Mouse (Mus musculus): Measurements from ENCODE around the gene Col12a1. TPM values are rescaled to one million over a fixed set of nuclear protein-coding genes. Genes with fewer than 3 reads are reported as not detected.

The Col12a1 gene
- polyA plus RNA-seq, 1 experiment from 2014 or later: 1.2 TPM

DNA sequence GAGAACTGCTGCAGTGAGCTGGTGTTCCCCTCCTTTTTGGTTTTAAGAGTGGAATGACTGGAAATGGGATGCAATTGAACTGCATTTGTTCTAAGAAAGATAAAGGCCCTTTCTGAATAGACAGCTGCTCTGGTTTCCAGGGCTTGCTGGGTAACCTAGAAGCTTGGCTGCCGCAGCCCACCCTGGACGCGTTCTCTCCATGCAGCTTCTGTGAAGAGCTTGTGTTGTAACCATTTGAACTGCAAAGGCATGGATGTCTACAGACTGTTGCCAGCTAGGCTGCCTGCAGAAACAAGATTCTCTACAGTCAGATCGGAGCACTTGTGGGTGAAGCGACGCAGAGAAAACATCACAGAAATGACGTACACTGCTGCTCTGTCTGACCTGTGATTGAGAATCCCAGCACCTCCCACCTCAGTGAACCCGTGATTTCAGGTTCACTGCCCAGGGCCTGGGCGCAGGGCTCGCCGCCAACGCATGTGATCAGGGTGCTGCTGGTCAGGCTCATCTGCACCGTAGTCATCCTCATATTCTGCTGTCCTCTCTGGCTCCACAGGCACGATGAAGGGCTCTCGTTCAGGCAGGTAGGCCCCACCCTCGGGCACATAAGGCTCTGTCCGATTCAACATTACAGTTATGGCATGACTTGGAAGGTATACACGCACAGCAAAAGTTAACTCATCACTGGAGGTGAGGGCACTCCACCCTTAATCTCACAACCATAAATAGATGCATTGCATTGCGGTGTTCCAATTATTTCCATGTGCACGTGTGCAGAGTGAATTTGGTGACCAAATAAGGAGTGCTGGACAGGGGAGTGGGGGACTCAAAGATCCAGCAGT is 119.0 kb downstream of the Col12a1 start:
- Histone ChIP-seq H3K4me3 (replicated peaks) (no peak overlapping the region), H3K27me3 (no peaks in the 10 kb centered on the region), H3K27ac (no peak overlapping the region), H3K36me3 (no peaks in the 10 kb centered on the region), H3K9ac (no peak overlapping the region), H3K9me3 (replicated peaks) (no peaks in the 10 kb centered on the region), H3K4me1 (replicated peaks) (no peaks in the 10 kb centered on the region), H3K4me2 (no peak overlapping the region)
- WGBS (ENCODE audit: insufficient replicate concordance): 77% methylated on average over 20 of the region's 20 CpGs
- no peak for DNase-seq
- no peak for ATAC-seq (ENCODE audit: low read depth)

DNA sequence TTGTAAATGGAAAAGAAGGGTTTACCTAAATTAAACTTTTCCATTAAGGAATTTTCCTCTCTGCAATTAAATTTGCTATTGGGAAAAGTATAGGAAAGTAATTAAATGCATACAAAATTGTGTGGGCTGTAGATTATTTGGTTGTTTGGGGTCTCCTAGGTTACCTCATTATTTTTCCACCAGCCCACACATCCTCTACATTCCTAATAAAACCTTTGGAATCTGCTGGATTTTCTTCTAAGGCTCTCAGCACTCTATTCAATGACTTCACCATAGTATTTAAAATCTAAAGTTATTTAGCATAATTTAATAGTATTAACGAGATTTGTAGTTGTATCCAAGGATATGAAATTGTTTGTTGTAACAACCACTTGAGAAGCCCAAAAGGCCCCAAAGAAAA is 120.1 kb downstream of the Col12a1 start:
- no peak overlapping the region for H3K9ac ChIP-seq
- ATAC-seq (ENCODE audit: low read depth) (no peak), DNase-seq (no peak)
- H3K9me3 ChIP-seq (replicated peaks): no peaks in the 10 kb centered on the region
- H3K4me1 ChIP-seq (replicated peaks): no peaks in the 10 kb centered on the region
- H3K27me3 ChIP-seq: no peaks in the 10 kb centered on the region
- no peak overlapping the region for H3K27ac ChIP-seq
- H3K4me2 ChIP-seq: no peak overlapping the region
- WGBS (ENCODE audit: insufficient replicate concordance): 31% methylated on average over 1 of the region's 1 CpGs
- no peaks in the 10 kb centered on the region for H3K36me3 ChIP-seq
- H3K4me3 ChIP-seq (replicated peaks): no peak overlapping the region

GRCm38 (mm10) chr9:79586415-79587195 is 132.0 kb downstream of the Col12a1 start:
- Histone ChIP-seq H3K9ac (no peak overlapping the region), H3K36me3 (no peaks in the 10 kb centered on the region), H3K4me3 (replicated peaks) (no peak overlapping the region), H3K4me2 (no peak overlapping the region), H3K27me3 (no peaks in the 10 kb centered on the region), H3K9me3 (replicated peaks) (no peaks in the 10 kb centered on the region), H3K4me1 (replicated peaks) (no peaks in the 10 kb centered on the region), H3K27ac (no peak overlapping the region)
- ATAC-seq (ENCODE audit: low read depth): no peak
- no peak for DNase-seq
- WGBS (ENCODE audit: insufficient replicate concordance): 69% methylated on average over 4 of the region's 4 CpGs

DNA sequence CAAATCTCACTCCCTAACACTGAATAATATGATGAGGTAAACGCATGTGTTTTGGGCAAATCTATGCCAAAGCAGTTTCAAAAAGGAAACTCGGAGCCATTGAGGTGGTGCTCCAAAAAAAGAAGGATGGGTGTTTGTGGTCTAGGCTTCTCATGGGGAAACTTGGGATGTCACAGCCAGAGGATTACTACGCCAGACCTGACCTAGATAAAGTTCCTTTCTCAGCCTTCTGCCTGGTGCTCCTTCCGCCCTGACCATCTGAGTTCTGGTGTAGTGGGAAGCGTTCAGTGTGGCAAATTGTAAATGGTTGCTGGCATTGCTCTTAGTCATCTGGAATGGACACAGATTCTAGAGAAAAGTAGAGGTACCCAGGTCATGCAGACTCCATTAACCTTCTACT is 151.8 kb downstream of the Col12a1 start:
- Histone ChIP-seq H3K27ac (no peak overlapping the region), H3K27me3 (no peaks in the 10 kb centered on the region), H3K4me2 (no peak overlapping the region), H3K9ac (no peak overlapping the region), H3K9me3 (replicated peaks) (no peaks in the 10 kb centered on the region), H3K4me1 (replicated peaks) (no peaks in the 10 kb centered on the region), H3K36me3 (no peaks in the 10 kb centered on the region), H3K4me3 (replicated peaks) (no peak overlapping the region)
- 69% methylated on average over 5 of the region's 5 CpGs for WGBS (ENCODE audit: insufficient replicate concordance)
- DNase-seq: no peak
- no peak for ATAC-seq (ENCODE audit: low read depth)

- H3K4me2 ChIP-seq: no peak overlapping the region
- no peak overlapping the region for H3K4me3 ChIP-seq (replicated peaks)
- DNase-seq (no peak), ATAC-seq (ENCODE audit: low read depth) (no peak)
- H3K27ac ChIP-seq: no peak overlapping the region
- H3K36me3 ChIP-seq: no peaks in the 10 kb centered on the region
- no peaks in the 10 kb centered on the region for H3K27me3 ChIP-seq
- no peak overlapping the region for H3K9ac ChIP-seq
- no peaks in the 10 kb centered on the region for H3K4me1 ChIP-seq (replicated peaks)
- whole genome bisulfite sequencing (ENCODE audit: insufficient replicate concordance): 49% methylated on average over 2 of the region's 2 CpGs
- H3K9me3 ChIP-seq (replicated peaks): no peaks in the 10 kb centered on the region
These were observed 165.3 kb downstream of the Col12a1 start for GRCm38 (mm10) chr9:79553297-79553696.

Other genes with a start within 250 kb of the Col12a1 start
- 590 and 598 TPM in 2 replicates for gene Cox7a2, start 41.0 kb upstream of the Col12a1 start, polyA plus RNA-seq (2015; fragmentation: Nextera tagmentation; extraction: Ambion mirVana)
- 31.8 and 39.0 TPM in 2 replicates for gene Tmem30a, start 74.7 kb upstream of the Col12a1 start, polyA plus RNA-seq (2015; fragmentation: Nextera tagmentation; extraction: Ambion mirVana)

Data from liver, embryonic 13.5 days (tissue).